Mouse (Mus musculus): Measurements from ENCODE around the gene BC003965.

BC003965 gene

GRCm38 (mm10) chr17:25184129-25184691, at the start of gene BC003965:
Gene BC003965 (plus strand): TSS chr17:25184554.
- peak; percentile 95 for DNase-seq (ENCODE audit: low spot score)

DNA sequence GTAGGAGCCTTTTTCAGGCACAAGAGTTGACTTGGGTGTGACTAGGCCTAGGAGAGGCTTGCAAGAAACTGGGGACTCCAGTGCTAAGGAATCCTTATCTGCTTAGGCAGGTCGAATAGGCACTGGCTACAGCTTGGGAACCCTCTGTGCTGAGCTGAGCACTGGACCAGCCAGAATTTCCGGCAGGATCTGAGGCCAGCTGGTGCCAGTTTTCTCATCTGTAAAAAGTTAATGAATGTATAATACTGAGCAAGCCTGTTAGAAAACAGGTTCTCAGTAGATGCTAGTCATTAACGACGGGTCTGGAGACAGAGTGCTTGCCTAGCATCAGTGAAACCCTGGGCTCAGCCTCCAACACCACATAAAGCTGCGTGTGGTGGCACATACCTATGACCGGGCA, 48.7 kb upstream of the BC003965 start:
- no peak for DNase-seq (ENCODE audit: low spot score)

DNA sequence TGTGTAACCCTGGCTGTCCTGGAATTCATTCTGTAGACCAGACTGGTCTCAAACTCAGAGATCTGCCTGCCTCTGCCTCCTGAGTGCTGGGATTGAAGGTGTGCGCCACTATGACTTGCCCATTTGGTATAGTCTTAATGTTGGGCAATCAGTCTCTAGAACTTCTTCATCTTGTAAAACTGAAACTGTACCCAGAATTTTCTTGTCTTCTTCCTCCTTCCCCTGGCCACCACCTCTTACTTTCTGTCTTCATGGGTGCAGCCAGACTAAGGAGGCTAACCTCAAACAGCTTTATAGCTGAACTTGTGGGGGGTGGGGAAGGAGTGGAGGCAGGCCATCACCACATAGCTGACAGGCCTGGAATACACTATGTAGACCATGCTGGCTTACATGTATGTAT, 45.6 kb upstream of the BC003965 start:
- no peak for DNase-seq (ENCODE audit: low spot score)

DNA sequence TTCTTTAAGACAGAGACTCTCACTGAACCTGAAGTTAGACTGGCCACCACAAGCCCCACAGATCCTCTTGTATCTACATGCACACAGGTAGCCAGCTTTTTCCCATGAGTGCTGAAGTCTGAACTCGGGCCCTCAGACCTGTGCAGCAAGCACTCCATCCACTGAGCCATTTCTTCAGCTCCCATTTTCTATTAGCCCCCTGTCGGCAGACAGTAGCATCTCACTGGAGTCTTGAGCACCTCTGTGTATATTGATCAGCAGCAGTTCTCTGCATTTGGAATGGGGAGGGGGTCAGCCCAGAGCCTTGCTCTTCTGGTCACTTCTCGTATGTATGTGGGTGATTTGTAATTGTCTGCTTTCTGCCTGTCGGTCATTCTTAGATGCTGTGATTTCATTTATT, 44.4 kb upstream of the BC003965 start:
- no peak for DNase-seq (ENCODE audit: low spot score)

DNA sequence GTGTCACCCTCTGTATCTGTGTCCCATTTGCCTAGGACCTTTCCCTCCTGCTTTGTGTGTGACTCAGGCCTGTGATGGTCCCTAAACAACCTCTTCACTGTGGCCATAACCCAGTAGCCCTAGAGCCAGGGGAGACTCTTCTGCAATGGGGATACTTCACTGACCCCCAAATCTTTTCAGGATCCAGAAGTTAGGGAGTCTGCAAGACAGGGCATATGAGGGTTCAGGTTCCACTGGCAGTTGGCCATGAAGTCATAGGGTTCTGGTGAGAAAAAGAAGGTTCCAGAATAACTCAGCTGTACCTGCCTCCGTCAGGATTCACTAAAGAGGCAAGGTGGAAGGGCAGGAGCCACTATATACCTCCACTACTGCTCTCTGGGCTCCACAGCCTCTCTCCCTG, 22.2 kb upstream of the BC003965 start, which contains the start of gene Ccdc154:
Gene Ccdc154, plus strand, starts transcription at position 301 of the 400 bp plus-strand sequence.
- DNase-seq (ENCODE audit: low spot score) = no peak

- DNase-seq (ENCODE audit: low spot score) = no peak
These were observed 21.0 kb upstream of the BC003965 start for GRCm38 (mm10) chr17:25163387-25163786.

GRCm38 (mm10) chr17:25164770-25165169, 19.6 kb upstream of the BC003965 start:
- no peak for DNase-seq (ENCODE audit: low spot score)

DNA sequence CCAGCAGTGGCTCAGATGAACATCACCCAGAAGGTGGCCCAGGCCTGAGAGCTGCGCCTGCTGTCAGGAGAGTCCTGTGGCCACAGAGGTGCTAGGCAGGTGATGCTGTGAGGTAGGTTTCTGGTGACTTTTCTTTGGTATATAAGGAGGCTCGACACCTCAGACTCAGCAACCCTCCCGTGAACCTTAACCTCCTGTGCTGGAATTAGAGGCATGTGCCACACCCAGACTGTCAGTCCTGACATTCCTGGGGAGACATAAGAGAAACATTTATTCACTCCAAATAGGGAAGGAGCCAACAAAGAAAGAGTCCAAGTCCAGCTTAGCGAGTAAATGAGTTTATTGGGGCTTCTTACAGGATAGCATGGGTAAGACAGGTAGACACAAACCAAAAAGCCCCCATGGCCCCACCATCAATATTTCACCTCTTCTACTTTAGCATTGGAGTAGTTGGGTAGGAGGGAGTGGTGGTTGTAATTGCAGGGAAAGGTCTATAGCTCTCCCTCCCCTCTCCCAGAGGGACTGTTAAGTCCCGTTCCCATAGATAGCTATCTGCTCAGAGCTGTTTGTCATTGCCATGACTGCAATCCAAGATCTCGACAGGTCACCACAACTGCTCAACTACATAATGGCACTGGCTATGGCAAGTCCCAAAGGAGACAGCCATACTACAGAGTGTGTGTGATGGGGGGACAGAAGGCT, 18.2 kb upstream of the BC003965 start:
- no peak for DNase-seq (ENCODE audit: low spot score)

DNA sequence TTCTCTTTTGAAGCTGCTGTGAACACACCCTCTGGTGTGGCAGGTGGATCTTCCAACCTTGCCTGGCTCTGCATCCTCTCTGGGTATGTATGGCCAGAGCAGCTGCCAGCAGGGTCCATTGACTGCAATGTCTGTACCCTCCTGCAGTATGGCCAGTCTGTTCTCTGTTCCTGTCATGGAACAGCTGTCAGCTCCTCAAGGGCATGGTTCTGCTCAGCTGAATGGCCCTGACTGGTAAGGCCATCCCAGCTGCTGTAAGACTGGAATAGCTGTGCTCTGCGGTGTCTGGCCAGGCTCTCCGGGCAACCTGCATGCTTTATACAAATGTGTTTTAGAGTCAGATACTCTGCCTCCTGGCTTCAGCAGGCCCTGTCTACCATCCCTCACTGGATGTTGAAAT, 14.6 kb upstream of the BC003965 start:
- DNase-seq (ENCODE audit: low spot score) = no peak

DNA sequence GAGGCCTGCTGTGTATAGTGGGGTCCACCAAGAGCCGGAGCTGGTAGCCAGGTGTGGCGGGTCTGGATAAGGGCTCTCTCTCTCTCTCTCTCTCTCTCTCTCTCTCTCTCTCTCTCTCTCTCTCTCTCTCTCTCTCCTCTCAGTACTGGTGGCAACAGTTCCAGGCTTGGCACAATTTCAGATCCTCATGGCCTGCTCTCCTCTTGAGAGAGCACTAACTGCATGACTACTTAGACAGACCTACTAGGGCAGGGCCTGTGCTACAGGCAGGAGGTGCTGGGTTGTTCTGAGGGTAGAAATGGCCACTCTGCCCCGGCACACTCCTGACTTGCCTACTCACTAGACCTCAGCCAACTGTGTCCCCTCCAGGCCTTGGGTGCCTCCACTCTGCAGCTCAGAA, 11.8 kb upstream of the BC003965 start:
- DNase-seq (ENCODE audit: low spot score) = no peak

GRCm38 (mm10) chr17:25175411-25175810, 8.9 kb upstream of the BC003965 start, which contains the start of gene Gm38655:
Gene Gm38655 (minus strand): TSS chr17:25175471.
- DNase-seq (ENCODE audit: low spot score) = no peak

DNA sequence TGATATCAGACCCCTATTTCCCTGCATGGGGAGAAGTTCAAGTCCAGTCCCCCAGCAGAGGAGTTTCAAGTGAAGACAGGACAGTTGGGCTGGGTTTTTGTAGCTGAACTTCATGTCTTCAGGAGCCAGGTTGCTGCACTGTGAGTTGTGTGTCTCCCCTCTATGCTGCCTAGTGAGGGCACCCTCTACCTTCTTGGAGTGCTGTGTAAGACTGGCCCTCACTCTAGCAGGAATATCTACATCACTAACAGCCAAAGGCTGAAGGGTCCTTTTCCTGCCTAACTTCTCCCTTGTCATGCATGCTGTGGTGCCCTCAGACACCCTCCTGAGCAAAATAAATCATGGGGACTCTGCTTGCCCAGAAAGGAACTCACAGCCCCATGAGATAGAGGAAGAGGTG, 1.1 kb upstream of the BC003965 start:
- no peak for DNase-seq (ENCODE audit: low spot score)

DNA sequence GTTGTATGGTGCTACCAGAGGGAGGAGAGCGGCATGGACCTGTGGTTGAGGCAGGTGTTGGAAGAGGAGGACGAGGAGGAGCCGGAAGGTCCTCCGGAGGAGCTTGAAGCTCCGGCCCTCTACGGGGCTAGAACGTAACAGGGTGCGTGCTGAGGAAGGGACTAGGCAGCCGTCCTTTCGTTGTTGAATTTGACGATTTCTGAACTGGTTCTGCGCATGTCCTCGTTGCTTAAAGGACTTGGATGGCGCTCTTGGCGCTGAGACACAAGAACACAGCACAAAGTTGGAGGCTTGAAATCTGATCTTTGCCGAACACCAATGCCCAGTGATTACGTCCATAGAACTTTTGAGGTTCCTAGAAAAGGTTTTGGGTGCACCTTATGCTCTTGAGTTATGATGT, 607 bp downstream of the BC003965 start:
- DNase-seq (ENCODE audit: low spot score) = no peak

GRCm38 (mm10) chr17:25187784-25188149, 3.4 kb downstream of the BC003965 start:
- no peak for DNase-seq (ENCODE audit: low spot score)

DNA sequence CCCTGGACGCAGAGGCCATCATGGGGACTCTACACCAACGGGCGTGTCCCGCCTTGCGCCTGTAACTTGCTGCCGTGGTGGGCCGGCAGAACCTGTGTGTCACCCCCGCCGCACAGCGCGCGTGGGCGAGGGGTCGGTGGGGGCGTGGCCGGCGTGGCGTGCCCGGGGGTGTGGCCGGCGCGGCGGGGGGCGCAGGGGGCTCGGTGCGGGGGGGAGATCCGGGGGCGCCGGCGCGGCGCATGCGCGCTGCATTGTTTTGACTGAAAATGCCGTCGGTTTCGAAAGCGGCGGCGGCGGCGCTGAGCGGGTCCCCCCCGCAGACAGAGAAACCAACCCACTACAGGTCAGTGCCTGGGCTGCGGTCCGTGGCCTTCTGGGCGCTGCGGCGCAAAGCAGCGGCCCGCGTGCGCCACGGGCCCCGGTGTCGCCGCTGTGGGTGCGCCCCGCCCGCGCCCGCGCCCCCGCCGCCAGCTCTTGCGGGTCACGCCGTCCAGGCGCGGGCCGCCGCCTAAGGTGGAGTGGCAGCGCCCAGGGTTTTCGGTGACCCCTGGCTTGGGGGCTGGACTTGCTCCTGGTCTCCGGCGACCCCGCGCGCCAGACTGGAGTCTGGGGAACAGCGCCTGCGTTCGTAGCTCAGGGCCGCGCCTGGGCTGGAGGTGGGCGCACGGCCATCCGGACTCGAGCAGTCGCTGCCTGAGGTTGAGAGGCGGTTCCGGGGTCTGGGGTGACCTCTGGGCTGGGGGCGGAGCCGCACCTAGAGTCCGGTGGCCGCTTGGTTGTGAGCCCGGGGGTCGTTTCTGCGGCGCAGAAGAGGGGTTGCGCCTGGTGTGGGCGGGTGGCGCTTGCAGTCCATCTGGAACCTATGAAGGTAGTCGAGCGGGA, 4.0 kb downstream of the BC003965 start, which contains the start of gene Unkl:
Gene Unkl, plus strand, starts transcription at position 248 of the 882 bp plus-strand sequence.
- peak; percentile 84 for DNase-seq (ENCODE audit: low spot score)

DNA sequence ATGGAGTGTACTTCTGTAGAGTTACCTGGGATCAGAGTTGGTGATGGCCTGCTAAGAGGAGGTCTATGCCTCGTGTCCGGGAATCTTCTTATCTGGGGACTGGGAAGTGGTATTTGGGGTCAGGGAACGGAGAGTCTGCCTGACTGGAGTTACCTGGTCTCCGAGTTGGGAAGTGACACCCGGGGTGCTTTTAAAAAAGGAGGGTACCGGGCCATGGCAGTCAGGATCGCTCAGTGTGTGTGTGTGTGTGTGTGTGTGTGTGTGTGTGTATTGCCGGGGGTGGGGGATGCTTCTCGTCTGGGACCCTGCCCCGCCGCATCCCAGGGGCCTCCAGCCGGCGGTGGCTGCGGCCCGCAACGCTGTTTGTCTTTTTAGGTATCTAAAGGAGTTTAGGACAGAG, 4.7 kb downstream of the BC003965 start:
- no peak for DNase-seq (ENCODE audit: low spot score)

GRCm38 (mm10) chr17:25202401-25202800, 18.0 kb downstream of the BC003965 start:
- no peak for DNase-seq (ENCODE audit: low spot score)

DNA sequence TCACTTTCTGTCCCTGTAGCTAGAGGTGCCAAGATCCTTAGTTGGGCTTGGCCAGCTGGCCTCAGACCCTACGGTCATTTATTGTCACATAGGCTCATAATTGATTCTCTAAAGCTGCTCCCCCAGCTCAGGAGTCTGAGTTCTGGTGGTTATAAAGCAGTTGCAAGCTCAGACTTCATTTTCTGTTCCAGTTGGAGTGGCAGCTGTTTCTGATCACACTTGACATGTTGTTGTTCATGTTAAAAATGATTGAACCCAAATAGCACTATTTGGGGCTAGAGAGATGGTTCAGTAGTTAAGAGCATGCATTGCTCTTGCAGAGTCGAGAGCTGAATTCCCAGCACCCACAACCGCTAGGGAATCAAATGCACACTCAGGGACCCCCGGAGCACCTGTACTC, 25.7 kb downstream of the BC003965 start:
- no peak for DNase-seq (ENCODE audit: low spot score)

- no peak for DNase-seq (ENCODE audit: low spot score)
These were observed 26.5 kb downstream of the BC003965 start for GRCm38 (mm10) chr17:25210680-25211466.

GRCm38 (mm10) chr17:25211705-25212104, 27.4 kb downstream of the BC003965 start:
- DNase-seq (ENCODE audit: low spot score) = no peak

DNA sequence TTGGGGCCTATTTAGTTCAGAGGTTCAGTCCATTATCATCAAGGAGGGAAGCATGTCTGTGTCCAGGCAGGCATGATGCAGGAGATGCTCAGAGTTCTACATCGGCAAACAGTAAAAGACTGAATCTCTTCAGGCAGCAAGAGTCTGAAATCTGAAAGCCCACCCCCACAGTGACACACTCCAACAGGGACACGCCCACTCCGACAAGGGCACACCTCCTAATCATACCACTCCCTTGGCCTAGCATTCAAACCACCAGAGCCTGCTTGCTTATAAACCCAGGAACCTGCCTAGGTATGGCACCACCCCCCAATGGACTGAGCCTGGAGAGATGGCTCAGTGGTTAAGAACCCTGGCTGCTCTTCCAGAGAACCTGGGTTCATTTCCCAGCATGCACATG, 31.1 kb downstream of the BC003965 start:
- no peak for DNase-seq (ENCODE audit: low spot score)

DNA sequence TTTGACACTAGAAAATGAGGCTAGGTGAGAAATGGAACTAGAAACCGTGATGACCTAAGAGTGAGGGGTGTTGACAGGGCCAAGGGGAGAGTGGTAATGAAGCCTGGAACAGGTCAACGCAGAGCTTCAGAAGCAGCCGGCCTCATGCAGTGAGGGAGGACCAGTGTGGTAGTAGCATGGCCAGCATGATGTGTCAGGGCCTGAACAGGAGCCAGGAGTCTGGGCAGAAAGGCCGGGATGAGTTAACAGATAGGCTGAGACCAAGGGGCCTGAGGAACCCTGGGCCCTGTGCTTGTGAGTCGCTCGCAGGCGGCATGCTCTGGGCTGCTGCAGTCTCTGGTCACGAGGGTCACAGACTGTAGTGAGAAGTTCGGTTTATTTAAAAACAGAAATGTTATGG, 34.6 kb downstream of the BC003965 start:
- no peak for DNase-seq (ENCODE audit: low spot score)
